Mouse (Mus musculus): Measurements from ENCODE around the gene Slc37a1. TPM values are rescaled to one million over a fixed set of nuclear protein-coding genes. Genes with fewer than 3 reads are reported as not detected.

The Slc37a1 gene
- polyA plus RNA-seq (2017; shearing (Covaris generic)): 10 to 100 TPM; 30.5 to 43.1 TPM

DNA sequence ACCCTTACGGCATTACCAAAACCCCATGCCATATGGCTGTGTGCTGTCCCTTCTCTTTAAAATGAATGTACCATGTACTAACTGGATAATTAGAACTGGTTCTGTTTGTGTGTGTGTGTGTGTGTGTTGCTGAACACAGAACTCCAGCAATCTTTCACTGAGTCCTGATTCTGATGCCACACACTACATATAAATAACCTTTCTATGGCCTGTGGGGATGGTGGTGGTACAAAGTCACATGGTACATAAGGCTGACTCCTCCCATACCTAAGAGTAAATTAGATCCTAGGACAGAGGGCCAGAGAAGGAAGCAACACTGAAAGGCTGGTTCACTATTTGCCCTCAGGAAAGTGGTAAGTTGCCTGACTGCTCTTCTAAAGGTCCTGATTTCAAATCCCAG lies at the start of gene Slc37a1:
TSS of gene Slc37a1 (plus strand) at position 301 of the 400 bp plus-strand sequence.

DNA sequence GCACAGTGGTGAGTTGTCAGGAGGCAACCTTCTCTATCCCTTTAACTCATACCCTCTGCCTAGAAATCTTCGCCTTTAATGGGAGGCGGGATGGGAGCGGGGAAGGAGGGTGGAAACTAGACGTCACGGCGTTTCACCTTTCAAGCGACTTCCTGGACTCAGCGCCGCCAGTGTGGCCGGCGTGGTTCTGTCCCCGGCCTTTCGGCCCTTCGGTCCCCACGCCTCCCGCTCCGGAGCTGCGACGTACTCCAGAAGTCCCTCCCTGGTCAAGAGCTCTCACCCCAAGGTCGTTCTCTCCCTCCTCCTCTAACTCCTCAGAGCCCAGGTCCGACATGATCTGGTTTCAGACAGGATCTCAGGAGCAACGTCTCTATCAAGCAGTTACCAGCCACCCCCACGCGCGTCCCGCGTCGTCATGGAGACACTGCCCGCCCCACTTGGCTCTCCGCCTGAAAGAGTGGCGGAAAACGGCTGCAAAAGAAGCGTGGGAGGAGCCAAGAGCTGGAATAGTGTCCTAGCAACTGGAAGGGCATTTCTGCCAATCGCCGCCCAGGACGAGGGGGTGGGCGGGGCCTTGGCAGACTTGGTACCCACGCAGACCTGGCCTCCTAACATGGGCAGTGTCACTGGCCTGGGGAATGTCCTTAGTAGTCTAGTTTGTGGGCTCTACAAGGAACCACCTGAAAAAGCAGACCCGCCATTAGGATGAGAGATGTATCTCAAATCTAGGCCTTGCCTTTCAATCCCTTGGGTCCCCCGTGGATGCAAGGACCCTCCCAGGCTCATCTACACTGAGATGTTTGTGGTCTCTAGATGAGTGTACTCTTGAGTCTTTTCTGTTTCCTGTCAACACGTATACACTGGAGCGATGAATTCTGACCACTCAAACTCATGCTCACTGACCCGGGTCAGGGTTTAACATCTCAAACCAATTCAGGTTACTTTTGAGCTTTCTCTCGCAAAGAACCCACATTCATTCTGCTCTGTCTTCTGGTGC lies 9.4 kb upstream of the Slc37a1 start, which contains the start of gene Rsph1:
TSS of gene Rsph1 (minus strand) at position 462 of the 997 bp plus-strand sequence.

DNA sequence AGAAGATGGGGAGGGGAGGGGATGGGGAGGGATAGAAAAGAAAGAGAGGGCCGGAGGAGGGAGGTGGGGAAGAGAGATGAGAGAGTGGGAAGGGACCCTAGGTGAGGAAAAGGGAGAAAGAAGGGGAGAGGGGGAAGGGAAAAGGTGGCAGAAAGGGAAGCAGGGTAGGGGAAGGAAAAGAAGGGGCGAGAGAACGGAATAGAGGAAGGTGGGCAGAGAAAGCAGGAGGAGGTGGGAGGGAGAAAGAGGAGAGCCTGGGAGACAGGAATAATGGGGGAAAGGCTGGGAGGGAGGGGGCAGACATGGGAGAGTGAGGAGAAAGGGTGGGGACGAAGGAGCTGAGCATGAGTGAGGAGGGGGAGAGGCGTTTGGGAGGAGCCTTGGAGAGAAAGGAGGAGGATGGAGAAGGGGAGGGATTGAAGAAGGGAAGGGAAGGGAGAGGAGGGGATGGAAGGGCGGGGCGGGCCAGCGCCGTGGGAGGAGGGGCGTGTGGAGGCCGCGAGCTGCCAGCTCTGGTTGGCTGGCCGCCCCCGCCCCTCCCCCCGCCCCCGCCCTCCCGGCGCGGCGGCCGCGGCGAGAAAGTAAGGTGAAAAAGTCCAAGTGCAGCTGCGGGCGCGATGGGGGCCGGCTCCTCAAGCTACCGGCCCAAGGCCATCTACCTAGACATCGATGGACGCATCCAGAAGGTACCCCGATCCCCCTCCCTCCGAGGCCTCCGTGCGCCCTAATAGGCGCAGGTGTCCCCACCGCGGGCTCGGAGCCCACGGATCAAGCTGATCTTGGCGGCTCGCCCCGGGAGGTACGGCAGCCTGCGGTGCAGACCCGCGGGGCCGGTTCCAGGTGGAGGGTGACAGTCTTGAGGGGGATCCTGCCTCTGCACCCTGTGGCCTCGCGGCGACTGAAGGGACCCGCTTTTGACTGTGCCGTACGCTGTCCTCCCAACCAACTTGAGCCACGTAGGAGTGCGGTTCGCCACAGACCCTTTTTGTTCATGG lies 99.4 kb downstream of the Slc37a1 start, which contains the start of gene Pde9a:
TSS of gene Pde9a (plus strand) at position 540 of the 995 bp plus-strand sequence.

Other genes with a start within 250 kb of the Slc37a1 start
- gene Abcg1, start 229.1 kb upstream of the Slc37a1 start, polyA plus RNA-seq (2017; shearing (Covaris generic)): 10 to 100 TPM; 37.7 to 51.6 TPM
- not detected for gene Tff3, start 157.1 kb upstream of the Slc37a1 start, polyA plus RNA-seq (2017; shearing (Covaris generic))
- under 1 TPM in 1 of 2 experiments, not detected in 1; 0.31 TPM for gene Tff2, start 142.5 kb upstream of the Slc37a1 start, polyA plus RNA-seq (2017; shearing (Covaris generic))
- gene Tff1, start 121.5 kb upstream of the Slc37a1 start, polyA plus RNA-seq (2017; shearing (Covaris generic)): 1 to 10 TPM in 1 of 2 experiments, not detected in 1; 1.2 TPM
- gene Tmprss3, start 87.8 kb upstream of the Slc37a1 start, polyA plus RNA-seq (2017; shearing (Covaris generic)): under 1 TPM; 0.55 to 0.82 TPM
- 100 to 1,000 TPM; 196 to 247 TPM for gene Ubash3a, start 78.9 kb upstream of the Slc37a1 start, polyA plus RNA-seq (2017; shearing (Covaris generic))
- gene Rsph1, start 9.4 kb upstream of the Slc37a1 start, polyA plus RNA-seq (2017; shearing (Covaris generic)): 1 to 10 TPM; 1.1 to 1.8 TPM
- not detected for gene Pde9a, start 99.4 kb downstream of the Slc37a1 start, polyA plus RNA-seq (2017; shearing (Covaris generic))
- gene Wdr4, start 233.2 kb downstream of the Slc37a1 start, polyA plus RNA-seq (2017; shearing (Covaris generic)): 10 to 100 TPM; 13.7 to 21.4 TPM
- 100 to 1,000 TPM; 267 to 317 TPM for gene Ndufv3, start 233.3 kb downstream of the Slc37a1 start, polyA plus RNA-seq (2017; shearing (Covaris generic))

Data from activated CD4-positive, CD25-positive, alpha-beta regulatory T cell (primary cell).